Mouse (Mus musculus) frontal cortex, postnatal 25 days (tissue): Measurements from ENCODE around the gene Pnkd.
"Not testable (repeated sequence)": the region's sequence is repeated elsewhere in the genome, so short reads cannot be mapped to it uniquely, and the experiment has no call there.

Source experiments
- DNase-seq, 2 experiments: peaks; one replicate each; pipeline ENCODE4 v3.0.0; 2022; ENCODE audit warnings: low spot score in 2 of 2

The Pnkd gene

GRCm38 (mm10) chr1:74329899-74330431 lies 45.2 kb downstream of the Pnkd start:
- no peak for DNase-seq

GRCm38 (mm10) chr1:74331046-74331681 lies 46.4 kb downstream of the Pnkd start:
- DNase-seq = no peak

GRCm38 (mm10) chr1:74332241-74332763 lies 47.6 kb downstream of the Pnkd start:
- peak; percentile 89 to 91 for DNase-seq

GRCm38 (mm10) chr1:74332930-74333329 lies 48.2 kb downstream of the Pnkd start:
- DNase-seq = no peak

GRCm38 (mm10) chr1:74334607-74335006 lies 49.9 kb downstream of the Pnkd start:
- no peak for DNase-seq

- no peak for DNase-seq
Observed at GRCm38 (mm10) chr1:74335033-74335432, 50.3 kb downstream of the Pnkd start.

GRCm38 (mm10) chr1:74335436-74336170 lies 50.9 kb downstream of the Pnkd start:
- no peak for DNase-seq

GRCm38 (mm10) chr1:74337241-74337771 lies 52.6 kb downstream of the Pnkd start:
- no peak for DNase-seq

- DNase-seq = no peak
Observed at GRCm38 (mm10) chr1:74338013-74338412, 53.3 kb downstream of the Pnkd start.

GRCm38 (mm10) chr1:74338626-74339025 lies 53.9 kb downstream of the Pnkd start:
- DNase-seq = no peak

GRCm38 (mm10) chr1:74339917-74340316 lies 55.2 kb downstream of the Pnkd start:
- no peak for DNase-seq

- no peak for DNase-seq
Observed at GRCm38 (mm10) chr1:74340361-74340764, 55.6 kb downstream of the Pnkd start.

- not testable (repeated sequence) for DNase-seq
Observed at GRCm38 (mm10) chr1:74340992-74341391, 56.3 kb downstream of the Pnkd start.

GRCm38 (mm10) chr1:74341898-74342297 lies 57.2 kb downstream of the Pnkd start:
- no peak for DNase-seq

- no peak for DNase-seq
Observed at GRCm38 (mm10) chr1:74342308-74342707, 57.6 kb downstream of the Pnkd start.

GRCm38 (mm10) chr1:74343161-74343560 lies 58.4 kb downstream of the Pnkd start:
- DNase-seq = no peak

- no peak for DNase-seq
Observed at GRCm38 (mm10) chr1:74344163-74344916, 59.6 kb downstream of the Pnkd start.

GRCm38 (mm10) chr1:74351185-74351769 lies 66.5 kb downstream of the Pnkd start:
- no peak for DNase-seq

GRCm38 (mm10) chr1:74352532-74353096 lies 67.9 kb downstream of the Pnkd start:
- DNase-seq = no peak

GRCm38 (mm10) chr1:74353453-74354229 lies 68.9 kb downstream of the Pnkd start:
- DNase-seq = no peak
